Mouse (Mus musculus) adrenal gland, postnatal 4 days (tissue): Measurements from ENCODE around the gene Nap1l1. TPM values are rescaled to one million over a fixed set of nuclear protein-coding genes. Genes with fewer than 3 reads are reported as not detected.
A peak's percentile ranks its signal among the peaks of the same experiment; 100 is the strongest.
"Not testable (repeated sequence)": the region's sequence is repeated elsewhere in the genome, so short reads cannot be mapped to it uniquely, and the experiment has no call there.

Source experiments
- DNase-seq, 2 experiments: peaks; one replicate each; pipeline ENCODE4 v3.0.0; 2021 to 2022; ENCODE audit warnings: low spot score in 2 of 2, mixed read lengths in 2 of 2
- long read RNA-seq, 2 experiments: library from polyadenylated mRNA; stranded (forward); transcript quantifications; one replicate each; pipeline ENCODE4 v2.0.0; 2021
- total RNA-seq, 2 experiments: library from RNA; stranded (reverse); gene quantifications; 2 replicates each; pipeline ENCODE4 v1.2.3; 2021

The Nap1l1 gene
- total RNA-seq: 100 to 1,000 TPM; 213 to 250 TPM
- long read RNA-seq, experiment 1, transcript Nap1l1-202 (15 exons, 1,350 nt): minor isoform, 26 of 105 reads
- long read RNA-seq, experiment 1, transcript Nap1l1-207 (14 exons, 1,512 nt): minor isoform, 5 of 105 reads
- long read RNA-seq, experiment 1, transcript Nap1l1-201 (16 exons, 1,486 nt): major isoform, 35 of 105 reads
- long read RNA-seq, experiment 1, transcript Nap1l1-205 (13 exons, 1,365 nt): minor isoform, 18 of 105 reads
- long read RNA-seq, experiment 1, partial matches to known transcripts: 8 of 105 reads
- long read RNA-seq, experiment 1, other reads (novel, unspliced or antisense): 13 of 105 reads
- long read RNA-seq, experiment 2, transcript Nap1l1-202 (15 exons, 1,350 nt): major isoform, 54 of 196 reads
- long read RNA-seq, experiment 2, transcript Nap1l1-201 (16 exons, 1,486 nt): minor isoform, 49 of 196 reads
- long read RNA-seq, experiment 2, transcript Nap1l1-205 (13 exons, 1,365 nt): minor isoform, 19 of 196 reads
- long read RNA-seq, experiment 2, transcript Nap1l1-207 (14 exons, 1,512 nt): minor isoform, 8 of 196 reads
- long read RNA-seq, experiment 2, partial matches to known transcripts: 36 of 196 reads
- long read RNA-seq, experiment 2, other reads (novel, unspliced or antisense): 29 of 196 reads

DNA sequence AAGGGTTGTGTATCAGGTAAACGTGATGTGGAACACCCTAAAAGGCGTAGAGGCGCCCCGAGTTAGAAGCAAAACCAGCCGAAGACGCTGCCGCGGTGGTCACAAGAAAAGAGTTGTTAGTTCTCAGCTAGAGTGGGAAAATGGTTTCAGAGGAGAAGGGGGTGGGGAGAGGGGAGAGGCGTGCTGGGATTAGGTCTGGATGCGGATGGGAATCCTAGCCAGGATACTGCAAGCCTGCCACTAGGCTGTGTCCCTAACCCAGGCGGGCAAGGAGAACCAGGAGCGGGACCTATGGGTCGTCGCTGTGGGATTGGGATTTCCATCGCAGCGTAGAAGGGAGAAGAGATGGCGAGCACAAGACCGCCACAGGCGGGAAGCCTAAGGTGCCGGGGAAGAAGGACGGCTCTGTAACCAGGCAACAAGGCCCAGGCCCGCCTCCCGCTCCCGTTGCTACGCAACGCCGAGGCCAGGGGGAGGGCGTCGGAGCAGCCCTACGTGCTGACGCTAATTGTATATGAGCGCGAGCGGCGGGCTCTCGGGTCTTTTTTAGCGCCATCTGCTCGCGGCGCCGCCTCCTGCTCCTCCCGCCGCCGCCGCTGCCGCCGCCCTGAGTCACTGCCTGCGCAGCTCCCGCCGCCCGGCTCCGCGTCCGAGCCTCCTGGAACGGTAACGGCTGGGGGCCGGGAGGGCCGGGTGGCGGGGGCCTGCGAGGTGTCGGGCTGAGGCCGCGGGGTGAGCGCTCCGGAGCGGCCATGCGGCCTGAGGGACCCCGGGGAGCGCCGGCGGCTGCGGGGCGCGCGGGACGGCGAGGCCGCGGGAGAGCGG lies at the start of gene Nap1l1:
Gene Nap1l1 (plus strand): TSS at position 538 of the 825 bp plus-strand sequence.
- DNase-seq: peak; percentile 92 to 93

DNA sequence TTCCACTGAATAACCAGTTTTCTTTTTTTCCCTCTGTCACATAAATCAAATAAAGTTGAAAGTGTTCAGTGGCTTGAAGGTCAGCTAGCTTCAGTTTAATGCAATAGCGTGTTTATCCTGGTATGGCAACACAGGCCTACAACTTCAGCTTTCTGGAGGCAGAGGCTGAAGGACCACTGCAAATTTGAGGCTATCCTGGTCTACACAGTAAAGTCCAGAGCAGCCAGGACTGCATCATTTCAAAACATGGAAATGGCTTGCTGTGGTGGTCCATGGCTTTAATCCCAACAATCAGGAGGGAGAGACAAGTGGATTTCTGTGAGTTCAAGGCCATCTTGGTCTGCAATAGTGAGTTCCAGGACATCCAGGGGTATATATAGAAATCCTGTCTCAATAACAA lies 46.5 kb upstream of the Nap1l1 start:
- DNase-seq: no peak

DNA sequence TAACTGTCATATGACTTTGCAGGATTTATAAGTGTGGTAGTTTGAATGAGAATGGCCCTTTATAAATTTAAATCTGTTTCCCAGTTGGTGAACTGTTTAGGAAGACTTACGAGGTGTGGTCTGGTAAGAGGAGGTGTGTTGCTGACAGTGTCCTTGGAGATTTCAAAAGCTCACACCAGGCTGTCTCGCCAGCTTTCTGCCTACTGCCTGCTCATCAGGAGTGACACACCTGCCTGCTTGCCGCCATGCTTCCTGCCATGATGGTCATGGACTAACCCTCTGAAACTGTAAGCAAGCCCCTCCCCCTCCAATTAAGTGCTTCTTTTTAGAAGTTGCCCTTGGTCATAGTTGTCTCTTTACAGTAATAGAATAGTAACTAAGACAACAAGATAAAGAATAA lies 39.5 kb upstream of the Nap1l1 start:
- DNase-seq: no peak

DNA sequence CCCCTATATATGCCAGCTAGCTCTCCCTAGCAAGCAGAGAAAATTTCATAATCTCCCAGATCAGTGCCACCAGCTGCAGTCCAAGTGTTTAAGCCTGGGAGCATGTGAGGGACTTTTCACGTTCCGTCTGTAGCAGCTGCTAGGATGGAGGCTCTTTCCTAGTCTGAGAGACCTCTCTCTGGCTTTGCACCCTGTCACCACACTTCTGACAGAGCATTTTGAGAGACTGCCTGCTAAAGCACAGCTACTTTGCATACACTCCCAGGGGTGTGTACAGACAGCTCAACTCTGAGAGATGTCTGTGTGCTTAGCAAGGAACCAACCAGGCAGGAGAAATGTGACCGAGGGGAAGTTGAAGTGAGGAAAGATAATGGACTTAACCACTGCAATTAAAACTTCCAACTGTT lies 32.0 kb upstream of the Nap1l1 start:
- no peak for DNase-seq

DNA sequence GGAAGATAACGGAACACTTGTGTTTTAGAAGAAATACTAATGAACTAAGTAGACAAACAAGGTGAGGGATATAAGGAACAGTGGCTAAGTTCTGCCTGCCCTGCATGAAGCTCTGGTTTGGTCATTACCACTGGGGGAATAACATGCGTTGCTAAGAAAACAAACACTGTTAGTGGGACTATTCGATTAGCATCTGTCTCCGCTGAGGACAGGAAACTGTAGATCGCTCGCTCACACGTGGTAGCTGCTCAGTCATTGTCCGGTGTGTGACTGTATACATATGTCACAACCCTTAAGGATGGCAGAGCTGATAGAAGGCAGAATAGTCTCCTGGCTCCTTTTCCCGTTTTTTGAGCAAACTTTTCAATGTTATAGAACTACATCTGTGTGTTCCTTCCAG lies 28.8 kb upstream of the Nap1l1 start:
- DNase-seq: no peak

DNA sequence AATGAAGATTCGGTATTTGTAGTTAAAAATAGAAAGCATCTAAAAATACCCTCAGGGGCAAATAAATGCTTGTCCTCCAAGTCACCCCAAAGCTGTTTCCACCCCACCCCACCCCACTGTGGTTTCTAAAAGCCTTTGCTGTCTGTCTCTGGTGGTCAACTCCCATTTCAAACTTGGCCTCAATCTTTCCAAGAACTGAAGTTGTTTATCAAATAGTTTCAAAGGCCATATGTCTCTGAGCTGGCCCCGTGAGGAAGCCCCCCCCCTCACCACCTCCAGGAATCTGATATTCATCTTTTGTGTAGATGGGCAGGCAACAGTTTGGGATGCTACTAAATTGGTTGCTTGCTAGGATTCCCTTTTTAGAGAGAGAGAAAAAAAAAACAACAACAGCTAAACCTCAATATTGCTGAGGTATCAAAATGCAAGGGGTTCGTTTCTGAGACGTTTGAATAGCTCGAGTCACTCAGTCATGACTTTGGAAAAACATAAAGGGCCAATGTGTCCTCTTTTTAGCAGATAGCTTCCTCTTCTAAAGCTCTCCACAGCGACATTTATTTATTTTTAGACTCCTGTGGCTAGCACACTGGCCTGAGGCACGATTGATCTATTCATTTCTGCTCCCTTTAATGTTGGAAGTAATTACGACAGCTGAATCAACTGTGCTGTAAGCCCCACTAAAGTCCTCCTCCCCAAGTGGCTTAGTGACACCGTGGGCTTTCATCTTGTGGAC lies 26.9 kb upstream of the Nap1l1 start:
- no peak for DNase-seq

DNA sequence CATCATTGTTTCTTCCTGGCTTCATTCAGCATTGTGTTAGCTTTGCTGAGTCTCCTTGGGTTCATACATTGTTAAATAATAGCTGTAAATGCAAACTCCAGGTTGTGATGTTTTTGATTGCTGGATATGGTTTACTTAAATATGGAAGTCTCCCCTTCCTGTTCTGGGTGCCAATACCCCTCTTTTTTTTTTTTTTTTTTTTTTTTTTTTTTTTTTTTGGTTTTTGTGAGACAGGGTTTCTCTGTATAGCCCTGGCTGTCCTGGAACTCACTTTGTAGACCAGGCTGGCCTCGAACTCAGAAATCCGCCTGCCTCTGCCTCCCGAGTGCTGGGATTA lies 26.4 kb upstream of the Nap1l1 start:
- DNase-seq: not testable (repeated sequence)

DNA sequence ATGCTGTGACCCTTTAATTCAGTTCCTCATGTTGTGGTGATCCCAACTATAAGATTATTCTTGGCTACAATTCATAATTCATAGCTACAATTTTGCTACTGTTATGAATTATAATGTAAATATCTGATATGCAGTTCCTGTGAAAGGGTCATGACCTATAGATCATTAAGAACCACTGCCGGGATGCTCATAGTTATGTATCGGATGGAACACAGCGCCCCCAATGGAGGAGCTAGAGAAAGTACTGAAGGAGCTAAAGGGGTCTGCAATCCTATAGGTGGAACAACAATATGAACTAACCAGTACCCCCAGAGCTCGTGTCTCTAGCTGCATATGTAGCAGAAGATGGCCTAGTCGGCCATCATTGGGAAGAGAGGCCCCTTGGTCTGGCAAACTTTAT lies 23.4 kb upstream of the Nap1l1 start:
- DNase-seq: not testable (repeated sequence)

DNA sequence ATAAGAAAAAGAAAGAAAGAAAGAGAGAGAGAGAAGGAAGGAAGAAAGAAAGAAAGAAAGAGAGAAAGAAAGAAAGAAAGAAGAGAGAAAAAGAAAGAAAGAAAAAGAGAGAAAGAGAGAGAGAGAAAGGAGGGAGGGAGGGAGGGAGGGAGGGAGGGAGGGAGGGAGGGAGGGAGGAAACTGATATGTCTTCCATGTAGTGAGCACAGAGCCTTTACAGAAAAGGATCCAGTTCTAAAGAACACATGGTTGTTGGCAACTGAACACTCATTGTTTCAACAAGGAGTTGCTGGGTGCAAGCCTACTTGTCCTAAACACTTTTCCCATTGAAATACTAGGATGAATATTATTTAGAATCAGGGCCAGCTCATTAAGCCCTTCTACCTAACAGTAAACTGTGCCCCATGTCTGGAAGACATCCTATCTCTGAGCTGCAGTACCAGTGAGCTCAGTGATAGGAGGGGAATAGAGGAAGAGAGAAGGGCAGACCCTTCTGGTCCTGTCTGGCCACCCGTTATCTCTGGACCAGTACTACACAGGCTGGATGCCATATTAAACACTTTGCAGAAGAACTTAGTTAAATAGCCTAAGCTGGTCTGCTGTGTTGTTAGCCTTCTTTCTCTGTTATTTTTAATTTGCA lies 21.2 kb upstream of the Nap1l1 start:
- no peak for DNase-seq

DNA sequence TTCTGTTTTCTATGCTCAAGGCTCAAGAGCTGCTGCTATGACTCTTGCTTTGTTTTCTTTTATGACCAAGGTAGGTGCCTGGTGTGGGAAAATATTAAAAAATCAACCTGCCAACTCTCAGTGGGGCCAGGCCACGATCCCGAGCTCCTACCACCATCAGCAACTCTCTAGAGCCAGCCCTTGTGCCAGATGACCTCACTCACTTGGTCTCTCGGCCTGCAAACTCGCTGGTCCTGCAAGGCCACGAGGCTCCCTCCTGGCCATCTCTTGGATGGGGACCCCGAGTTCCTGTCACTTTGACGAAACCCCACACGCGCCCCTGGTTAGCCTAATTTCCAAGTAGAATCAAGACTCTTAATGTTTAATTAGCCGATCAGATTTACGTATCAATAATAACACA lies 20.6 kb upstream of the Nap1l1 start:
- no peak for DNase-seq

DNA sequence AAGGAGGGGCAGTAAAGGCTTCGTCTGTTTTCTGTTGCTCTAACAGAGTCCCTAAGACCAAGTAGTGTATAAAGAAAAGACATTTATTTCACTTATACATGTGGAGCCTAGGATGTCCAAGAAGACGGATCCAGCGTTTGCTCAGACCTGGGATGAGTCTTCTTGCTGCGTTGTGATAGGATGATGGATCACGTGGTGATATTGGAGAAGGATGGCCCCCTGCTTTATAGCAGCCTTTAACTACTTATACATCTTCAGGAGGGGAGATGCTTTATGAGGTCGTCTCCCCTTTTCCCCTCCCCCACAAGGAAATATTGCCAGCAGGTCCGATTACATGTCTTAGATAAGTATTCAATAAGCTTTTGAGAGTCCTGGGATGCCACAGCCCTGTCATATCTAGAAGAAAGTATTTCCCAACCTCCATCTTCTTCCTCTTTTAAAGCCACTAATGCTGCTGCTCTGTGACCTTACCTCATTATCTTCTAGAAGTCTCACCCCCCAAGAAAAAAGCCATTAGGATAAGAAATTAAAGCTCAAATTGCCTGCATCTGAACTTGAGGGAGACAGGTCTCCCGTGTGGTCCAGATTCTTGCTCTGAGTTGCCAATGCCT lies 18.2 kb upstream of the Nap1l1 start:
- DNase-seq: no peak

DNA sequence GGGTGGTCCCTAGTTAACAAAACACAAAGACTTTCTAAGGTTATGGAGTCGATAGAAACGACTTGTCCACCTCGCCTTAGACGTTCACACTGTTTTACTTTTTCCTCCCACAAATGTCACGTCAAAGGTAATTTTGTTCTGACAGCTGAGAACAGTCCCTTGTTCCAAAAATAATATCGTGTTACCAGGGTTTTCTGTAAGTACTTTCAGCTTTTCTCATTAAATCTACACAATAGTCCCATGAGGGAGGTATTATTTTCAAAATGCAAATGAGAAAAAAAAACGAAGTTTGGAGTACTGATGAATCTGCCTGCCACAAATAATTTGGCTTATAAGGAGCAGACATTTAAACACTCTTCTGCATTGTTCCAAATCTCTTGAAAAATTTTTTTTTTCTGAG lies 14.9 kb upstream of the Nap1l1 start:
- no peak for DNase-seq

DNA sequence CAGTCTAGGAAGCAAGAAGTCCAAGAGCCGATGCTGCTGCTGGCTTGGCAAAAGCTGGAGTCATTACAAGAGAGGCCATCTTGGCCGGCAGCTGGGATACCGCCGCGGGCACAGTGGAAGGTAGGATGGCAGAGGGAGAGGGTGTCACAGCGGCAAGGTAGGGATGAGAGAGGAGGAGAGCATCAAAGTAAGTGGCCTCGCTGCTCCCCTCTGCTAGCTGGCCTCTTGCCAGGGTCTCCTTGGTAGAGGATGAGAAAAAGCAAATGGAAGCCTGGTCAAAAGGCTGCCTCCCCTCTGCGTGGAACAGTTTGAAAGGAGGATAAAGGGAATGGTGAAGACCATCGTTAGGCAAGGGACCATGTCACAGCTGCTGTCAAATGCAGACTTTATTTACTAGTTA lies 14.0 kb upstream of the Nap1l1 start:
- no peak for DNase-seq

DNA sequence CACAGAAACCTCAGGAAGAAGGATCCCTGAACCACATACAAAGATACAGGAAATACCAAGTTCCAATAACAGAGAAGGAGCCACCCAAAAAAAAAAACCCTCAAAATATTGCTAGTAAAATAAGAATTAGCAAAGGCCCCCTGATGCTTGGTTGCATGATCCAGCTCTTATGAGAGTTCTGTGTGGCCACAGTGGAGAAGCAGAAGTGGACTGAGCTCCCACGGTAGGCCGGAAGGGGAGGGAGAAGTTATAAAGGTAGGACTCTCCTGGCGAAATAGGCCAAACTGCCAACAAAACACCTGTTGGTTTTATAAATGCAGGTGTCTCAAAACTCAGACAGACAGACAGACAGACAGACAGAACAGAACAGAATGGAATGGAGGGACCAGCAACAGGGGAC lies 13.1 kb upstream of the Nap1l1 start:
- no peak for DNase-seq

DNA sequence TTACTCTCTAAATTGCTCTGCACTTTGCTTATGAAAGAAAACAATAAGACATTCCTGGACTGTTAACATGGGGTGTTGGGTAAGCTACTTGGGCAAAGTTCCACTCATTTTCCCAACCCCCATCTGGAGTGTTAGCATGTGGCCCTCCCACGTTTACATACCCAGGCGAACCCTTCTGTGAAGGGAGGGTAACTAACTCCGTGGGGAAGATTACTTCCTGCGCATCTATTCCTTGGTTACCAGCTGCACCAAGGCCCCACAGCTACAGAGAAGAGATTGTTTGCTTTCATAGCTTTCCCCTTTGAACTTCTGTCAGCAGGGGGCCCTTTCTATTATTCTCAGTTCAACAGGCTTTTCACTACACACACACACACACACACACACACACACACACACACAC lies 12.6 kb upstream of the Nap1l1 start:
- DNase-seq: no peak

DNA sequence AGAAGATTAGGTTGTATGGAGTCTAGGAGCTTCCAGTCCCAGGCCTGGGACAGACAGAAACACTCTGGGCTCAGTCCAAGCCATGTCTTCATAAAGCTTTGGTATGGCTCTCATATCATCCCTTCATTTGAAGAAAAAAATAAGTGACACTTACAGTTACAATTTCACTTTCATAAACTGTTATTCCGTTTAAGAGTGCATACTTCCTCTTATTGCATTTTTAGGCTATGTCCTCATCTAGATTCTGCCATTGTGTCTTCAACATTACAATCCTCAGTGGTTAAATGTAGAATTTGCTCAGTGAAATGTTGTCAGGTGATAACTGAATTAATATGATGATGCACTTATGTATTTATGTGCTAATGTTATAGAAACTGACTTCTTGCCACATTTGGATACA lies 8.2 kb upstream of the Nap1l1 start:
- no peak for DNase-seq

DNA sequence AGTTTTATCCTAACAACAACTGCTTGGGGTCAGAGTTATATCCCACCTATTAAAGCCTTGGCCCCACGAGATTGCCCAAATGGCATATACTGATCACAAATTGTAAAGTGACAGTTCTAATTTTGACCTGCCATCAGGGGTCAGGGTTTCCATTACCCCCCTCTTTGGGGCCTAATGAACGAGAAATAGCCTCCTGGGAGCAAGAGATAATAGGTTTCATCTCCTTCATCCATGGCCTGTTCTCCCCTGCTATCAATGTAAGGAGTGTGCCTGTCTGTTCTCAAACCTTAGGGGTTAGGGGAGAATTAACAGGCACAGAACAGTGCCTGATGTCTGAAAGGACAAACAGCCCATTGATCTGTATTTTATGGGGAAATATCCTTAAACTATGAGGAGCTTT lies 7.6 kb upstream of the Nap1l1 start:
- DNase-seq: no peak

DNA sequence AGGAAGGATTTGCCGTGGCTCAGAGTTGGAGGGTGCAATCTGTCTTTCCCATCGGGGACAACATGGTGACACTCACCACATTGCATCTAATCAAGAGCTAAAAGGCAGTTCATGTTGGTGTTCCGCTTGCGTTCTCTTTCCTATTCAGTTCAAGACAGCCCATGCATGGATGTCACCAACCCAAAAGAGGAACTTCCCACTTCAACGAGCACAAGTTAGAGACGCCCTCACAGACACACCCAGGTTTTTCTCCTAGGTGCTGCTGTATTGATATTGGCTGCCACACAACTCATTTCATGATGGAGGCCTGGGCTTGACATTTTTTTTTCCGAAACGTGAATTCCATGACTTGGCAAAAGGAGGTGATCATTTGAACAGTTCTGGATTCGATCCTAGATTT lies 1.9 kb upstream of the Nap1l1 start:
- no peak for DNase-seq

DNA sequence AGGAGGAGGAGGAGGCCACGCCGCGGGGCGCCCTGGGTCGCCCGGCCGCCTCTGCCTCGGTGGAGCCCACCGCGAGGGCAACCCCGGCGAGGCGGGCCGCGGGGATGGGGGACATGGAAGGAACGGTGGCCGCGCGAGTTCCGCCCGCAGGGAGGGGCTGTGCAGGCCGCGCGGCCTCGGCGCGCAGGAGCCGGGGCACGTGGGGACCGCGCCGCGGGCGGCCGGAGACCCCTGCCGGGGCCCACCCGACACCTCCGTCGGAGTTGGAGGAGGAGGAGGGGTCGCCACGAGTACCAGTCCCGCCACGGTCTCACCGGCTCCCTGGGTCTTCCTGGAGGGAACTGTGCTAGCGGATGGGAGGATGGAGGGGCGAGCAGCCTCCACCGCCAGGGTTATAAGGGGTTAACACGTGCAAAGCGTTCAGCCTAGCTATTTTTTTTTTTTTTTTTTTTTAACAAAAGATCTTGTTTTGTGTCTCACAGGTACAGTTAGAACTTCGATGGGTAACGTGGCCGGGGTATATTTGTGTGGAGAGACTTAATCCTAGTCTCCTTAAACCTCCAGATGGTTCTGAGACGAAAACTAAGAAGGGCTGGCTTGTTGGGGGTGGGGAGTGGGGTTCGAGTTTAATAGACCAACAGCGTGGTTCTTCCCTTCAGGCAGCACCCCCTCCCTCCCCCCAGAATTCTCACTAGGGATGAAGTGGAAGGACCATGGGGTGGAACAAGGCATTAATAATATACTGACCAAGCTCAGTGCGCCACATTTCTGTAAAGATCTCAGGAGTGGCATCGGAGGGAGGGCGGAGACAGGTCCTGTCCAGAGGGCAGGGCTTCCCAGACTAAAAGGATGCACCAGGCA lies 718 bp downstream of the Nap1l1 start:
- DNase-seq: peak; percentile 19

DNA sequence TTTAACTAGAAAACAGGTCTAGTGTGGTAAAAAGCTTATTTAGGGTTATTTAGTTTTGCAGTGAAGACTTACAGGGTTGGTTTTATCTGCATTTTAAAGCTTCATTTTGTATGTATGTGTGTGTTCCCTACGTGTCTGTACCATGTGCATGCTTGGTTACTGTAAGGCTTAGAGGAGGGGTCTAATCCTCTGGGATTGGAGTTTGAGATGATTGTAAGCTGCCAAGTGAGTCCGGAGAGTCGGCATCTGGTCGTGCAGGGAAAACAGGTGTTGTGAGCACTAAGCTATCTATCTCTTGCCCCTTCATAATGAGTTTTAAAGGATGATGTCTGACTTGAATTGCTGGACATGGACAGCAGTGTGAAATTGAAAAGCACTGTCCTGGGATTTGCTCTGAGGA lies 3.3 kb downstream of the Nap1l1 start:
- DNase-seq: no peak
